Mouse (Mus musculus): ENCODE measurements at regions not wholly inside any gene's neighbourhood (a gene's known extent, or its start where the extent isn't known, plus 50 kb on each side); places are given as distances from the start of the nearest gene placed in this dataset.

DNA sequence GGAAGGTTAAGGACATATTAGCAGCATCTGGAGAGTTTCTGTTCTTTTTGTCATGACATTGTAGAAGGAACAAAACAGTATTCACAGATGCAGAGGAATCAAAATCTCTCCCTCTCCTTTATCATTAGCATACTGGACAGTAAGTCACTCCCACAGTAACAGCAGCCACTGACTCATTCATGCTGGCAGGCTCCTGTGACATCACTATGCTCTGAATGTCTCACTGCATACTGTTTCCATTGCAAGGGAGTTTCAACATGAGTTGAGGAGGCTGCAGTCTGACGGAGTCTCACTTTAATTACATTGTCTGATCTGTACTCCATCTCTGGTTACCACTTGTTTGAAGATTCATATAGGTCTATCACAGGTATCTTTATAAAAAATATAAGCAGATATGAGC is 450.1 kb upstream of the Pou3f2 start:
- H3K4me1 ChIP-seq (ENCODE audit: control insufficient read depth, insufficient read depth, low read length), result no peaks in the 10 kb centered on the region
- 68% methylated on average over 1 of the region's 1 CpGs for WGBS

DNA sequence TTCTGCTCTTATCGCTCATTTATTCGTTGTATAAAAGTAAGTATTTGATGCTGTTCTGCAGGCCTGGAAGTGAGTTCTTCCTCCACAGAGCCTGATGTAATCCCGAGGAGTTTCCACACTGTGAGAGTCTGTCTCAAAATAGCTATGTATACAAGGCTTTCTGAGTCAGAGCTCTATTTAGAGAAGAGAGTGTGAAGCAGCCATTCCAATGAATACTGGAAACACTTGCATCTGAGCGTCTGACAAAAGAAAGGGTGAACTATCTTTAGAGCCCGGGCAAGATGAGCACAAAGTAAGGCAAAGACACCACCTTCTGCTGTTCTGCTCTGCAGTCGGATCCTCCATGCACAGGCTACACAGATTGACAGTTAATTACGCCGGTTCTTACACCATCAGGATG is 436.0 kb upstream of the Pou3f2 start:
- H3K36me3 ChIP-seq (ENCODE audit: control insufficient read depth, insufficient read depth, low read length), result no peaks in the 10 kb centered on the region
- 81% methylated on average over 8 of the region's 8 CpGs for WGBS
- no peaks in the 10 kb centered on the region for H3K4me1 ChIP-seq (ENCODE audit: control insufficient read depth, insufficient read depth, low read length)
- no peaks in the 10 kb centered on the region for H3K27me3 ChIP-seq (replicated peaks; ENCODE audit: control insufficient read depth, insufficient read depth, low read length)
- H3K4me2 ChIP-seq (ENCODE audit: low read depth, low read length), result no peak overlapping the region
- ATAC-seq (ENCODE audit: low read depth) (no peak), DNase-seq (ENCODE audit: low spot score) (no peak)
- no peak overlapping the region for H3K9ac ChIP-seq (ENCODE audit: low read depth, low read length)
- no peak overlapping the region for H3K27ac ChIP-seq (replicated peaks; ENCODE audit: low read depth, low read length)
- no peaks in the 10 kb centered on the region for H3K9me3 ChIP-seq (ENCODE audit: control insufficient read depth, low read length)
- no peak overlapping the region for H3K4me3 ChIP-seq (ENCODE audit: low read depth, low read length)

More for the DNA sequence above, 450.1 kb upstream of the Pou3f2 start:
- Histone ChIP-seq H3K27ac (replicated peaks; ENCODE audit: low read depth, low read length) (no peak overlapping the region), H3K27me3 (replicated peaks; ENCODE audit: control insufficient read depth, insufficient read depth, low read length) (no peaks in the 10 kb centered on the region), H3K36me3 (ENCODE audit: control insufficient read depth, insufficient read depth, low read length) (no peaks in the 10 kb centered on the region), H3K9me3 (ENCODE audit: control insufficient read depth, low read length) (no peaks in the 10 kb centered on the region), H3K9ac (ENCODE audit: low read depth, low read length) (no peak overlapping the region), H3K4me2 (ENCODE audit: low read depth, low read length) (no peak overlapping the region), H3K4me3 (ENCODE audit: low read depth, low read length) (no peak overlapping the region)
- no peak for ATAC-seq (ENCODE audit: low read depth)
- DNase-seq (ENCODE audit: low spot score), result no peak

DNA sequence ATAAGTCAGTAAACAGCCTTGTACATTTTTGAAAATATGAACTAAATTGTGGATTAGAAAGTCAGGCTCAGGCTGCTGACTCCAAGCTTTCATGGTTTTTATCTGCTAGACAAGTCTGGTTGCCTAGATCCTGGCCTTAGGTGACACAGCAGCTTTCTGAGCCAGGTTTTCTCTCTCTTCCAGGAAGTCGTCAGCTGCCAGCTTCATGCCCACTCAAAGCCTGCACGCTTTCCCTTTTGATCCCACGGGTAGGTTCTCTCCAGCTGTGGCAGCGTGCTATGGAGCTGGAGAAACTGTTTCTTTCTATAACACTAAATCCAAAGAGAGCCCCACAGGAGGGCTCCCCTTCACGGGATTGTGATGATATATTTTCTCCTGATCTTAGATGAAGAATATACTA is 426.7 kb upstream of the Pou3f2 start:
- no peak overlapping the region for H3K4me3 ChIP-seq (ENCODE audit: low read depth, low read length)
- no peak overlapping the region for H3K4me2 ChIP-seq (ENCODE audit: low read depth, low read length)
- H3K4me1 ChIP-seq (ENCODE audit: control insufficient read depth, insufficient read depth, low read length), result no peaks in the 10 kb centered on the region
- WGBS, result 48% methylated on average over 5 of the region's 5 CpGs
- no peaks in the 10 kb centered on the region for H3K36me3 ChIP-seq (ENCODE audit: control insufficient read depth, insufficient read depth, low read length)
- ATAC-seq (ENCODE audit: low read depth), result no peak
- H3K9me3 ChIP-seq (ENCODE audit: control insufficient read depth, low read length), result no peaks in the 10 kb centered on the region
- no peak for DNase-seq (ENCODE audit: low spot score)
- H3K9ac ChIP-seq (ENCODE audit: low read depth, low read length), result no peak overlapping the region
- no peak overlapping the region for H3K27ac ChIP-seq (replicated peaks; ENCODE audit: low read depth, low read length)
- no peaks in the 10 kb centered on the region for H3K27me3 ChIP-seq (replicated peaks; ENCODE audit: control insufficient read depth, insufficient read depth, low read length)

DNA sequence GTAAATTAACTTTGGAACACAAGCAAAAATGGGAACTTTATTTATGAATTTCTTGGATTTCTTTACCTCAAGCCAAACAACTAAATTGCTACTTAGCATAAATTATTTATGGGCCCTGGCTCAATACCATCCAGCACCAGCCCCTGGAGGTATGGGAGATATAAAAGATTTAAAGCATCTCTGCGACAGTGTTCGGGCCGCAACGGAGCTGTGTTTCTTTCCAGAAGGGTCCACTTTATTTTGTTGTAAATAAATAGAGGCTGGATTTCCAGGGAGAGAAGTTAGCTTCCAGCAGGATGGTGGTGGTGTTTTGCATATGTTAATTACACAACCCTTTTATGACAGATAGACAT is 404.5 kb upstream of the Pou3f2 start:
- H3K36me3 ChIP-seq (ENCODE audit: control insufficient read depth, insufficient read depth, low read length), result no peaks in the 10 kb centered on the region
- no peak overlapping the region for H3K27ac ChIP-seq (replicated peaks; ENCODE audit: low read depth, low read length)
- no peak overlapping the region for H3K4me2 ChIP-seq (ENCODE audit: low read depth, low read length)
- H3K4me1 ChIP-seq (ENCODE audit: control insufficient read depth, insufficient read depth, low read length), result no peaks in the 10 kb centered on the region
- no peak overlapping the region for H3K4me3 ChIP-seq (ENCODE audit: low read depth, low read length)
- ATAC-seq (ENCODE audit: low read depth) (no peak), DNase-seq (ENCODE audit: low spot score) (no peak)
- 87% methylated on average over 4 of the region's 4 CpGs for WGBS
- no peaks in the 10 kb centered on the region for H3K27me3 ChIP-seq (replicated peaks; ENCODE audit: control insufficient read depth, insufficient read depth, low read length)
- no peak overlapping the region for H3K9ac ChIP-seq (ENCODE audit: low read depth, low read length)
- no peaks in the 10 kb centered on the region for H3K9me3 ChIP-seq (ENCODE audit: control insufficient read depth, low read length)

DNA sequence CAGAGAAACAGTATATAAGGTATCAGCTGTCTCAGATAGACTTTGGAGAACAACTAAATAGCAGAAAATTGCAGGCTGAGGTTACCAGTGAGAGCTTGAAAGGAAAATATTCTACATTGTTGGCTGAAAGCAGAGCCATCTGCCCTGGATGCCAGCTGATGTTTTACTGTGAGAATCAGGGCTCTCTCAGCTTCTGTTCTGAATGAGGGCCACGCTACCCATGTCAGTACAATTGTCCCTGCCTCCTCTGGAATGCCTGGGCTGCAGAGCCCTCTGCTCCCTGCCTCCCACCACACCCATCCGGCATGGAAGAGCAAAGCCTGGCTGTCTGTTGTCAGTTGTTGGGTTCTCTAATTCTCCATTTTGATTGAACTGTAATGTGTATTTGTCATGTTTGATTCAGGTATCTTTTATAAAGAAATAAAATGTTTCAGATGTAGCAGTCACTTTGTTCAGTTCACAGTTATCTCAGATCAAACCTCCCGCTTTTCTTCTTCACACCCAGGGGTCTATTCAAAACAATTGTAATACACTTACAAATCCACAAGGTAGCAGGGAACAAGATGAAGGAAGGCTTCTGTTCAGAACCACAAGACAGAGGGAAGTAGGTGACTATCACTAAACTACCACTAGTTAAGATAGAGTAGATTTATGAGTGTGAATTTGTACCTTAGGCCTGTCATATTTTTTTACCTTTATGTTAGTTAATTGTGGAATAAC is 404.0 kb upstream of the Pou3f2 start:
- no peaks in the 10 kb centered on the region for H3K9me3 ChIP-seq (ENCODE audit: control insufficient read depth, low read length)
- ATAC-seq (ENCODE audit: low read depth), result peak; percentile 30; the same call in 1 of the 2 replicates
- WGBS, result 52% methylated on average over 3 of the region's 3 CpGs

DNA sequence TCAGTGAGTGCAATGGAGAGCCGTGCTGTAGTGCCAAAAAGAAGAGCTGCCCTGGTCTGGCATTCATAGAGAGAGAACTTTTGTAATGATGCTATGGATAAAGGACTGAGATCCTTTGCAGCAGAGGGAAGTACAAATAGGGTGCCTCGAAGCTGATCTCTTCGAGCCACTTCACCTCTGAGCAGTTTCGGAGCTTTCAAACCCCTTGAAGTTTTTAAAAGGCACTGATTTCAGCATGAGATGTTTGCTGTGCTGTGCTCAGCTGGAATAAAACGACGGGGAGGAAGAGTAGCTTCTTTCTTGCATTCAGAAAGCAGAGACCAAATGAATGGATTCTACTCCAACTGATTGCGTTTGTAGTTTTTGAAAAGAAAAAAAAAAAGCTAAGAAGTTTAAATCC is 392.5 kb upstream of the Pou3f2 start:
- H3K4me1 ChIP-seq (ENCODE audit: control insufficient read depth, insufficient read depth, low read length), result no peaks in the 10 kb centered on the region
- H3K4me3 ChIP-seq (ENCODE audit: low read depth, low read length), result no peak overlapping the region
- H3K9ac ChIP-seq (ENCODE audit: low read depth, low read length), result no peak overlapping the region
- DNase-seq (ENCODE audit: low spot score), result no peak
- H3K36me3 ChIP-seq (ENCODE audit: control insufficient read depth, insufficient read depth, low read length), result no peaks in the 10 kb centered on the region
- no peak overlapping the region for H3K27ac ChIP-seq (replicated peaks; ENCODE audit: low read depth, low read length)
- WGBS, result 47% methylated on average over 7 of the region's 7 CpGs
- no peak for ATAC-seq (ENCODE audit: low read depth)
- no peaks in the 10 kb centered on the region for H3K9me3 ChIP-seq (ENCODE audit: control insufficient read depth, low read length)
- H3K4me2 ChIP-seq (ENCODE audit: low read depth, low read length), result no peak overlapping the region
- H3K27me3 ChIP-seq (replicated peaks; ENCODE audit: control insufficient read depth, insufficient read depth, low read length), result no peaks in the 10 kb centered on the region

More for the DNA sequence above, 404.0 kb upstream of the Pou3f2 start:
- peak; percentile 13 for DNase-seq (ENCODE audit: low spot score)
- Histone ChIP-seq H3K4me2 (ENCODE audit: low read depth, low read length) (no peak overlapping the region), H3K4me3 (ENCODE audit: low read depth, low read length) (no peak overlapping the region), H3K36me3 (ENCODE audit: control insufficient read depth, insufficient read depth, low read length) (no peaks in the 10 kb centered on the region), H3K9ac (ENCODE audit: low read depth, low read length) (no peak overlapping the region), H3K27ac (replicated peaks; ENCODE audit: low read depth, low read length) (no peak overlapping the region), H3K4me1 (ENCODE audit: control insufficient read depth, insufficient read depth, low read length) (no peaks in the 10 kb centered on the region), H3K27me3 (replicated peaks; ENCODE audit: control insufficient read depth, insufficient read depth, low read length) (no peaks in the 10 kb centered on the region)

DNA sequence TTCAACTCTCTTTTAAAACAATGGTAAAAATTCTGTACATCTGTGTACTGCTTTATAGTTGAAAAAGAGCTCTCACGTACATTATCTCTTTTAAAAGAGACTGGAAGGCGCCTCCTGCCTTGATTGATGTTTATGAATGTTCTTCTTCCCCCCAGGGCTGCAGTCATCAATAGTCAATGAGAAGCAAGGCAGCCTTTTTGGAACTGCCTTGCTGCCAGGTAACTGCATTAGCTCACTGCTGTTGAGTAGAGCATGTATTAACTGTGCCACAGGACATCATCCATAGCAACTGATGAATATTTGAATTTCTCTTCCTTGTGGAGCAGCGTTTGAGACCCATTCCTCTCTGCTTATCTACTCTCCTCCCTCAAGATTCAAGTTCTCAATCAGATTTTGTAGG is 387.2 kb upstream of the Pou3f2 start:
- no peak overlapping the region for H3K4me2 ChIP-seq (ENCODE audit: low read depth, low read length)
- H3K36me3 ChIP-seq (ENCODE audit: control insufficient read depth, insufficient read depth, low read length), result no peaks in the 10 kb centered on the region
- 72% methylated on average over 3 of the region's 3 CpGs for WGBS
- no peak overlapping the region for H3K4me3 ChIP-seq (ENCODE audit: low read depth, low read length)
- DNase-seq (ENCODE audit: low spot score) (no peak), ATAC-seq (ENCODE audit: low read depth) (no peak)
- no peaks in the 10 kb centered on the region for H3K9me3 ChIP-seq (ENCODE audit: control insufficient read depth, low read length)
- H3K27ac ChIP-seq (replicated peaks; ENCODE audit: low read depth, low read length), result no peak overlapping the region
- H3K9ac ChIP-seq (ENCODE audit: low read depth, low read length), result no peak overlapping the region
- no peaks in the 10 kb centered on the region for H3K4me1 ChIP-seq (ENCODE audit: control insufficient read depth, insufficient read depth, low read length)
- H3K27me3 ChIP-seq (replicated peaks; ENCODE audit: control insufficient read depth, insufficient read depth, low read length), result no peaks in the 10 kb centered on the region

DNA sequence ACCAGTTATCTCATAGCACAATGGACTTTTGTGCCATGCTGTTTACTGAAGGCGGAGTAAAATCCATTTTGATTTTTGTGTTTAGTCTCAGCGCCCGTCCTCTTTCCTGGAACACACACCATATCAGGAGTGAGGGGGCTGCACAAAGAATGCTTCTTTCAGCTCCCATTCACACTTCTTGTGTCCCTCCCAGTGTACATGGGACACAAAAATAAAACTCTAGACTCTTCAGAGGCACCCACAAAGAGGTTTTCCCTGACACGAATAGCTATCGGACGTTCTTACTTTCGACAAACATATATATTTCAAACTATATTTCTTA is 347.9 kb upstream of the Pou3f2 start:
- Histone ChIP-seq H3K27ac (replicated peaks; ENCODE audit: low read depth, low read length) (no peak overlapping the region), H3K9ac (ENCODE audit: low read depth, low read length) (no peak overlapping the region), H3K4me1 (ENCODE audit: control insufficient read depth, insufficient read depth, low read length) (no peaks in the 10 kb centered on the region), H3K36me3 (ENCODE audit: control insufficient read depth, insufficient read depth, low read length) (no peaks in the 10 kb centered on the region), H3K4me2 (ENCODE audit: low read depth, low read length) (peak overlapping the region; percentile 40), H3K9me3 (ENCODE audit: control insufficient read depth, low read length) (no peaks in the 10 kb centered on the region), H3K4me3 (ENCODE audit: low read depth, low read length) (no peak overlapping the region), H3K27me3 (replicated peaks; ENCODE audit: control insufficient read depth, insufficient read depth, low read length) (no peaks in the 10 kb centered on the region)
- ATAC-seq (ENCODE audit: low read depth), result no peak
- DNase-seq (ENCODE audit: low spot score), result no peak
- WGBS, result 57% methylated on average over 7 of the region's 7 CpGs

DNA sequence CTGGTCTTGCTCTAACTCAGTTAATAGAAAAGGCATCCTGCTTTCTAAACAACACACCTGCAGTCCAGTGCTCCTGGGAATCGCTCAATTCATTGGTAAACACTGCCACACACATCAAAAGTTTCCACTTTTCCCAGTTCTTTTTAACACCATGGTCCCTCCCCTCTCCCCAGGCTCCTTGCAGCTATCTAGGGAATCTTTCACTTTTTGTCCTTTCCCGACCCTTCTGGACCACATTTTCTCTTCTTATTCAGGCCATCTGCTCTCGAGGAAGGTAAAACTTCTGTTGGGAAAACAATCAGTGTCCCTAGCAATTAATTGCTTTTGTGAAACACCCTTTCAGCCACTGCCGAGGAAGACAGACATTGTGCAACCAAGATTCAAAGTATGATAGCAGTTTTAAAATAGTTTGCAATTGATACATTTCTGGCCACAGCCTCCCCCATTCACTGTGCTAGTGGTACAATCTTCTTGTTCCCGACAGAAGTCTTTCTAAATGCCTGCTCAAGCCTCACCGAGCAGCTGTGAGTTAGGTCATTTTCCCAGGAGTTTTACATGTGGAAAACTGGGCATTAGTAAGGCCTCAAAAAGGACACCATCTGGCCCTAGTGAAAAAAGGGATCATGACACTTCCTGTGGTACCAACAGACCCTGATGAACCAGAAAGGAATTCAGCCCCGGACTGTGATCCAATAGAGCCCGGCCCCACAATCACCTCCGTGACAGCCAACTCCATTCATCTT is 347.4 kb upstream of the Pou3f2 start:
- H3K9ac ChIP-seq (ENCODE audit: low read depth, low read length), result peak overlapping the region; percentile 5; the same call in 1 of the 2 replicates
- H3K4me3 ChIP-seq (ENCODE audit: low read depth, low read length), result 0 out of 2 replicates have a peak overlapping the region, but pooled peaks have one; percentile 2
- no peaks in the 10 kb centered on the region for H3K9me3 ChIP-seq (ENCODE audit: control insufficient read depth, low read length)
- no peaks in the 10 kb centered on the region for H3K36me3 ChIP-seq (ENCODE audit: control insufficient read depth, insufficient read depth, low read length)
- DNase-seq (ENCODE audit: low spot score) (peak; percentile 63), ATAC-seq (ENCODE audit: low read depth) (peak; percentile 53; the same call in 1 of the 2 replicates)
- no peak overlapping the region; the same call in 1 of the 2 replicates for H3K27ac ChIP-seq (replicated peaks; ENCODE audit: low read depth, low read length)
- no peaks in the 10 kb centered on the region for H3K4me1 ChIP-seq (ENCODE audit: control insufficient read depth, insufficient read depth, low read length)
- 3% methylated on average over 9 of the region's 9 CpGs for WGBS
- no peaks in the 10 kb centered on the region for H3K27me3 ChIP-seq (replicated peaks; ENCODE audit: control insufficient read depth, insufficient read depth, low read length)
- peak overlapping the region; percentile 40 for H3K4me2 ChIP-seq (ENCODE audit: low read depth, low read length)
